Mouse (Mus musculus) heart, embryonic 13.5 days (tissue): ENCODE measurements at regions not wholly inside any gene's neighbourhood (a gene's known extent, or its start where the extent isn't known, plus 50 kb on each side); places are given as distances from the start of the nearest gene placed in this dataset.

Experiments used
- ATAC-seq: fragments of 200-750 bp; cut with Nextera tagmentation; 2 replicates; pipeline ENCODE4 v1.8.0; 2017; ENCODE audit warnings: moderate TSS enrichment; ENCODE audit not compliant: insufficient number of reproducible peaks, low FRiP score, low TSS enrichment; ENCODE audit errors: extremely low read depth
- H3K27ac ChIP-seq: fragments of 300-500 bp; sonication (generic); replicated peaks from 2 replicates; pipeline ENCODE4 v1.5.1; 2015; ENCODE audit warnings: moderate library complexity, mild to moderate bottlenecking, inconsistent platforms
- H3K27me3 ChIP-seq: fragments of 300-500 bp; sonication (generic); replicated peaks from 2 replicates; pipeline ENCODE4 v1.6.1; 2015; ENCODE audit warnings: mild to moderate bottlenecking, inconsistent platforms
- H3K36me3 ChIP-seq: fragments of 300-500 bp; sonication (generic); 2 replicates; pipeline ENCODE4 v1.6.1; 2015; ENCODE audit warnings: mild to moderate bottlenecking, inconsistent platforms
- H3K4me1 ChIP-seq: fragments of 300-500 bp; sonication (generic); 2 replicates; pipeline ENCODE4 v1.6.1; 2015; ENCODE audit warnings: inconsistent platforms
- H3K4me2 ChIP-seq: fragments of 300-500 bp; sonication (generic); 2 replicates; pipeline ENCODE4 v1.6.1; 2015; ENCODE audit warnings: inconsistent platforms, mild to moderate bottlenecking, moderate library complexity
- H3K4me3 ChIP-seq: fragments of 300-500 bp; sonication (generic); 2 replicates; pipeline ENCODE4 v1.5.1; 2015; ENCODE audit warnings: moderate library complexity, mild to moderate bottlenecking, inconsistent platforms
- H3K9ac ChIP-seq: fragments of 300-500 bp; sonication (generic); 2 replicates; pipeline ENCODE4 v1.6.1; 2015; ENCODE audit warnings: inconsistent platforms, mild to moderate bottlenecking, moderate library complexity
- H3K9me3 ChIP-seq: fragments of 300-500 bp; sonication (generic); 2 replicates; pipeline ENCODE4 v1.6.1; 2016; ENCODE audit warnings: inconsistent platforms
- WGBS: fragments of 180-500 bp; shearing (Covaris S2); methylation state at CpG from one replicate; pipeline ENCODE4 v1.1.7; 2015; ENCODE audit warnings: mixed read lengths; 5-methylcytosine and 5-hydroxymethylcytosine counted together

- H3K27me3 ChIP-seq = no peaks in the 10 kb centered on the region
- H3K27ac ChIP-seq = no peak overlapping the region
- WGBS = 77% methylated on average over 6 of the region's 6 CpGs
- no peaks in the 10 kb centered on the region for H3K36me3 ChIP-seq
- no peaks in the 10 kb centered on the region for H3K4me1 ChIP-seq
- no peaks in the 10 kb centered on the region for H3K9me3 ChIP-seq
- H3K4me3 ChIP-seq = no peak overlapping the region
- no peak for ATAC-seq
- no peak overlapping the region for H3K9ac ChIP-seq
- no peak overlapping the region for H3K4me2 ChIP-seq
Observed at GRCm38 (mm10) chr15:31138637-31139036, 85.5 kb upstream of the Dap start.

GRCm38 (mm10) chr15:31141750-31142149 lies 82.4 kb upstream of the Dap start:
- Histone ChIP-seq H3K4me3 (no peak overlapping the region), H3K9ac (no peak overlapping the region), H3K4me2 (no peak overlapping the region), H3K9me3 (no peaks in the 10 kb centered on the region), H3K27ac (no peak overlapping the region), H3K27me3 (no peaks in the 10 kb centered on the region), H3K4me1 (no peaks in the 10 kb centered on the region), H3K36me3 (no peaks in the 10 kb centered on the region)
- 60% methylated on average over 4 of the region's 4 CpGs for WGBS
- no peak for ATAC-seq

DNA sequence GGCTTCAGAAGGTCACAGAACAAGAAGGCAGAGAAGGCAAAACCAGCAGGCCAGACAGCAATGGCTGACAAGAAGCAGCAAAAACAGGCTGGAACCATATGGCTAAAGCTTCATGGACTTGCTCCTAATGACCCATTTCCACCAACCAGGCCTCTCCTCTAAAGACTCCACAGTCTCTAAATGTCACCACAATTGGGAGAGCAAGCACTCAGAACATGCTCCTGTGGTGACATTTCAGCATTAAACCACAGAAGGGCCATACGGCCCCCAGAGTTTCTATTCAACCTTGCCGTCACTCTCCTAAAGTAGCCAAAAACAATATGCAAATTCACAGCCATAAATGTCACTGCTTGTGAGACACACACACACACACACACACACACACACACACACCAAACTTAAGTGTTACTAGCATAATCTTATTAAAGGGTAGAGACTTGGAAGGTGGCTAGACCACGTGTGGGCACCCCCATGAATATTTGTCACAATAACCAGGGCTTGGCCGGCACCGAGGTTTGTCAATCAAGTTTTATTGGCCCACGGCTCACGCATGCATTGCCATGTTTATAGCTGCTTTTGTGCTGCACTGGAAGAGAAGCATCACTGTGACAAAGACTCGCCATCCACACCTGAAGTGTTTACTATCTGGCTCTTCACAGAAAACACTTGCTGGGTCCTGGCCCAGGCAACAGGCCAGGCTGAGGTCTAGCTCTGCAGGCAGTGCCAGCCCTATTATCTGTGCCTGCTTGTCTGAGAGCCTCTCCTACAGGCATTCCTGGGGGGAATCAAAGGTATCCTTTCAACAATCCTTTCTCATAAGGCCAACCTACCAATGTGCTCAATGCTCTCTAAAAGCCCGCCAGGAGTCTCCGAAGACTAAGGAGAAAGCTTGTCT lies 75.6 kb upstream of the Dap start:
- no peak overlapping the region for H3K9ac ChIP-seq
- no peak for ATAC-seq
- no peaks in the 10 kb centered on the region; the same call in 1 of the 2 replicates for H3K27me3 ChIP-seq
- no peak overlapping the region for H3K4me3 ChIP-seq
- no peaks in the 10 kb centered on the region for H3K4me1 ChIP-seq
- no peak overlapping the region for H3K27ac ChIP-seq
- no peak overlapping the region for H3K4me2 ChIP-seq
- no peaks in the 10 kb centered on the region for H3K36me3 ChIP-seq
- 79% methylated on average over 10 of the region's 10 CpGs for WGBS
- H3K9me3 ChIP-seq = no peaks in the 10 kb centered on the region

DNA sequence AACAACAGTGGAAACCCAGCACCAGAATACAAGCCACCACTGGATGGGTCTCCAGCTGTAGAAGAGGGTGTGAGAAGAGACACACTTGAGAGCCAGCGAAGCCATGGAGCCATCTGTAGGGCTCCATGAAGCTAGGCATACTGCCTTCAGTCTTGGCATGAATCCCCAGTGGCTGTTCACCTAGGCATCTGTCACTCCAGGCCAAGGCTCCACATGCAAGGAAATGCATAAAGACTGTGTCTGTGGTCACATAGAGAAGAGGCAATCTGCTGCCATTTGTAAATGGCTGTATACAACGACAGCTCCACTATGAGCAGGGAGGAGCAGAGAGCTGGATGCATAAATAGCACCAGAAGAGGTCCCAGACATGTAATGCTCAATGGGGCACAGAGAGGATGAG lies 74.3 kb upstream of the Dap start:
- Histone ChIP-seq H3K4me1 (no peaks in the 10 kb centered on the region), H3K9me3 (no peaks in the 10 kb centered on the region), H3K27ac (no peak overlapping the region), H3K36me3 (no peaks in the 10 kb centered on the region), H3K4me3 (no peak overlapping the region), H3K27me3 (no peaks in the 10 kb centered on the region; the same call in 1 of the 2 replicates), H3K4me2 (no peak overlapping the region), H3K9ac (no peak overlapping the region)
- 71% methylated on average over 2 of the region's 2 CpGs for WGBS
- ATAC-seq = no peak

DNA sequence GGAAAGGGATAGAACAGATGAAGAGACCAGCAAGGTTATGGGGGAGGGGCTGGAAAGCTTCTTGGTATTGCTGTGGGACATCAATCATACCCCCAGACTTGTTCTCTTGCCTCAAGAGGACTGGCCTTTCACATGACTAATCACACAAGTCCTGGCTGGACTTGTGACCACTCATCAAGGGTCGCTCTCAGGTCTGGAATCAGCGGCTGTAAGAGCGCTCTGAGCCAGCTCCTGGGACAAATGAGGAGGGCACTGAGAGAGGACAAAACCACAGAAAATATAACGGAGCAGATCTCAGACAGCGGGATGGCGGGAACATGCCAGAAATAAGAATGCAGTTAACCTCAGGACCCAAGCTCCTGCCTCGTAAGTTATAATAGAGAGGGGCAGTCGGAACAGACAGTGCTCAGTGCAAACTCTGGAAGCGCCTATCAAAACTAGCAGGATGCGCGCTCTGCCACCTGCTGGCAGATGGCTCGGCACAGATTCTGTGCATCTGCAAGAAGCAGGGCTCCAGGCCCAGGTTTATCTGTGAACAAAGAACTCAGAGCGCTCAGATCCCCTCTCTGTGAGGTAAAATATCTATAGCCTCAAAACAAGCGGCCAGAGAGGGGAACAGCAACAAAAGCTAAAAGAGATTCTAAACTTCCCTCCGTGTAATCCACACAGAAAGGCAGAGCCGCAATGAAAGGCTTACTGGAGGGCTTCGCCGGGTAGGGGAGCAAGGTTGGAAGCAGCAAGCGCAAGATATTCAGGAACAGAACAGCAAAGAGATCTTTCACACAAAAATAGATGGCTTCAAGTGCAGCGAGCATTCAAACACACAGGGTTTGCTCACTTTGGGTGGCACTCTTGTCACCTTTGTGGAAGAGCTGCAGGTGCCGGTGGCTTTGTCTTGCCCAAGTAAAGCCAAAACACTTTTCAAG lies 73.3 kb upstream of the Dap start:
- H3K9me3 ChIP-seq = no peaks in the 10 kb centered on the region
- no peaks in the 10 kb centered on the region for H3K36me3 ChIP-seq
- ATAC-seq = no peak
- WGBS = 43% methylated on average over 21 of the region's 21 CpGs
- H3K4me1 ChIP-seq = peaks cover 3% of the 10 kb centered on the region; the same call in 1 of the 2 replicates
- H3K27ac ChIP-seq = no peak overlapping the region
- no peak overlapping the region for H3K4me3 ChIP-seq
- no peaks in the 10 kb centered on the region; the same call in 1 of the 2 replicates for H3K27me3 ChIP-seq
- H3K4me2 ChIP-seq = peak overlapping the region; percentile 42
- no peak overlapping the region for H3K9ac ChIP-seq

DNA sequence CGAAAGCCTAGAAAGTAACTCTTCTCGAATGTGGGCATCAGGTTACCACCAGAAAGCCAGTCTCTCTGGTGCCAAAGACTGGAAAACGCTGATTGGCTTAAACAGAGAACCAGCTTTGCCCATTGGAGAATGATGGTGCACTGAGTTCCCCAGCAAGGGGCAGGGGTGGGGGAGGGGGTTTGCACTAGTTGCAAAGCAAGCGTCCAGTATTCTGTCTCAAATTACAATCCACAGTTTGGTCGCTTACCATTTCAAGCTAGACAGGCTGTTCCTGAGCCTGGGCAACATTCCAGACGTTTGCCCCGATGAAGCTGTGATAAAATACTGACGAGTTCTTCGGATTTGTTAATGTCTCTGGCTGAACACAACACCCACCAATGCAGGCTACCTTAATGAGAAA lies 69.0 kb upstream of the Dap start:
- no peak overlapping the region for H3K27ac ChIP-seq
- WGBS = 37% methylated on average over 9 of the region's 9 CpGs
- H3K27me3 ChIP-seq = no peaks in the 10 kb centered on the region; the same call in 1 of the 2 replicates
- H3K4me3 ChIP-seq = no peak overlapping the region
- no peak overlapping the region for H3K4me2 ChIP-seq
- peaks cover 3% of the 10 kb centered on the region; the same call in 1 of the 2 replicates for H3K4me1 ChIP-seq
- H3K9me3 ChIP-seq = no peaks in the 10 kb centered on the region
- H3K36me3 ChIP-seq = no peaks in the 10 kb centered on the region
- no peak overlapping the region for H3K9ac ChIP-seq
- ATAC-seq = no peak

DNA sequence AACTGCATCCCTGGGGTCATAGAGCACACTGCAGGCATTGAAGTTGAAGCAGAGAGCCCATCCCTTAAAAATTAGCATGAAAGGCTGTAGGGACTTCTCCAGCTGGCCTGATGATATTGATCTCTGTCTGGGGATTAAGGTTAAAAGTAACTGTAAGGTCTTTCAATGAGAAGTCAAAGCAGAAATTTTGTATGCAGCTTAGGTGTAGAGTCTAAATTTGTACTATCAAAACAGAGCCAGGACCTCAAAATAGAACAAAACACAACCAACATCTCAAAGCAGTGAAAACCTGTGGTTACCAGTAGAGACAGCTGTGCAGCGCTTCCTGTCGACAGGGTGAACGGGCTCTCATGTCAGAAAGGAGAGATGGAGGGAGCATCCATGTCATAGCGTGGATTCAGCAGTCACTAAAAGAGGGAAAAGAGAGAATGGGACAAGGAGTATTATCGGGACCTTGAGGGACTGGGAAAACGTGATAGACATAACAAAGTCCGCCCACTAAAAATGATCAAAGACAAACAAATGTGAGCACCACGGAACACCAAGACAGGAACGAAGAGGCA lies 57.5 kb upstream of the Dap start:
- Histone ChIP-seq H3K4me2 (no peak overlapping the region), H3K27me3 (no peaks in the 10 kb centered on the region), H3K4me1 (no peaks in the 10 kb centered on the region), H3K4me3 (no peak overlapping the region), H3K36me3 (no peaks in the 10 kb centered on the region), H3K9ac (no peak overlapping the region), H3K27ac (no peak overlapping the region), H3K9me3 (no peaks in the 10 kb centered on the region)
- ATAC-seq = no peak
- 67% methylated on average over 9 of the region's 9 CpGs for WGBS

GRCm38 (mm10) chr15:31167506-31167905 lies 56.6 kb upstream of the Dap start:
- no peak for ATAC-seq
- H3K27me3 ChIP-seq = no peaks in the 10 kb centered on the region
- no peak overlapping the region for H3K27ac ChIP-seq
- WGBS = 69% methylated on average over 5 of the region's 5 CpGs
- no peaks in the 10 kb centered on the region for H3K9me3 ChIP-seq
- H3K4me2 ChIP-seq = no peak overlapping the region
- no peaks in the 10 kb centered on the region for H3K4me1 ChIP-seq
- no peak overlapping the region for H3K9ac ChIP-seq
- H3K4me3 ChIP-seq = no peak overlapping the region
- no peaks in the 10 kb centered on the region for H3K36me3 ChIP-seq

DNA sequence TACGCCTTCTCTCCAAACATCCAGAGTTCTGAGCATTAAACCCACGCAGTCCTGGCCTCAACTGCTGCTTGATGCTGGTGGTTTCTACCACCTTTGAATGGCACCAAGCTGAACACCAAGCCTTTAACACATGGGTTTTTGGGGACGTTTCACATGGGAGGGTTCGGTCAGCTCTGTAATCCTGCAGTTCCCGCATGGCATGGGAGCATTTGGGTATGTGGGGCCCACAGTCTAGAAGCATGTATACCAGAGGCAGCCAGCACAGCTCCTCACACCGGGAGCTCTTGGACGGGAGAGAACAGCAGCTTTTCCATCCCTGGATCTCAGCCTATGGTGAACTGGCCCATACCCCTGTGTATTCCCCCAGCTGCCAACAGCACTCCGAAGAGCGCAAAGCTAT lies 55.9 kb upstream of the Dap start:
- Histone ChIP-seq H3K27ac (no peak overlapping the region), H3K27me3 (no peaks in the 10 kb centered on the region), H3K4me2 (no peak overlapping the region), H3K4me3 (no peak overlapping the region), H3K36me3 (no peaks in the 10 kb centered on the region), H3K4me1 (no peaks in the 10 kb centered on the region), H3K9me3 (no peaks in the 10 kb centered on the region), H3K9ac (no peak overlapping the region)
- ATAC-seq = no peak
- WGBS = 85% methylated on average over 9 of the region's 9 CpGs

GRCm38 (mm10) chr15:31173309-31174115 lies 50.6 kb upstream of the Dap start:
- WGBS = 77% methylated on average over 6 of the region's 6 CpGs
- ATAC-seq = no peak
- no peak overlapping the region for H3K4me3 ChIP-seq
- H3K4me1 ChIP-seq = no peaks in the 10 kb centered on the region
- no peaks in the 10 kb centered on the region for H3K27me3 ChIP-seq
- H3K9me3 ChIP-seq = no peaks in the 10 kb centered on the region
- no peak overlapping the region for H3K4me2 ChIP-seq
- no peaks in the 10 kb centered on the region for H3K36me3 ChIP-seq
- H3K9ac ChIP-seq = no peak overlapping the region
- no peak overlapping the region for H3K27ac ChIP-seq
